Mouse (Mus musculus) testis, adult 2 months (tissue): Measurements from ENCODE around the gene Fxyd1. TPM values are rescaled to one million over a fixed set of nuclear protein-coding genes. Genes with fewer than 3 reads are reported as not detected.

Experiments used
- H3K27ac ChIP-seq: fragments of 200-500 bp; 2 replicates; pipeline ENCODE4 v1.5.1; 2012; ENCODE audit warnings: low read depth, low read length; ENCODE audit not compliant: control insufficient read depth, insufficient read depth
- H3K27me3 ChIP-seq: fragments of 200-500 bp; 2 replicates; pipeline ENCODE4 v1.6.1; 2012; ENCODE audit warnings: mild to moderate bottlenecking, low read length, moderate library complexity; ENCODE audit not compliant: control insufficient read depth, insufficient read depth
- H3K36me3 ChIP-seq: fragments of 200-500 bp; 2 replicates; pipeline ENCODE4 v1.6.1; 2012; ENCODE audit warnings: mild to moderate bottlenecking, low read length; ENCODE audit not compliant: control insufficient read depth, insufficient read depth
- H3K4me1 ChIP-seq: fragments of 200-500 bp; 2 replicates; pipeline ENCODE4 v1.6.1; 2012; ENCODE audit warnings: low read length; ENCODE audit not compliant: control insufficient read depth, insufficient read depth
- H3K4me3 ChIP-seq: fragments of 200-500 bp; 2 replicates; pipeline ENCODE4 v1.5.1; 2012; ENCODE audit warnings: low read depth, mild to moderate bottlenecking, low read length, moderate library complexity, mixed read lengths; ENCODE audit not compliant: control insufficient read depth
- CTCF ChIP-seq: fragments of 200-500 bp; IDR thresholded peaks from 2 replicates; pipeline ENCODE4 v1.5.1; 2012; ENCODE audit warnings: low read depth, mild to moderate bottlenecking, inconsistent platforms, low read length, moderate library complexity; ENCODE audit not compliant: control insufficient read depth, insufficient read depth, insufficient replicate concordance
- POLR2A ChIP-seq: fragments of 200-500 bp; IDR thresholded peaks from 2 replicates; pipeline ENCODE4 v1.6.1; 2012; ENCODE audit warnings: low read depth, mild to moderate bottlenecking, inconsistent platforms, low read length, moderate library complexity; ENCODE audit not compliant: control insufficient read depth
- polyA plus RNA-seq: library from polyadenylated mRNA; depleted of rRNA; stranded (reverse); fragments of >200 nt; gene quantifications from 2 replicates; pipeline ENCODE4 v1.2.3, GENCODE M21; 2012

Gene Fxyd1
- polyA plus RNA-seq, 1 experiment = 94.7 TPM

- Histone ChIP-seq H3K36me3 (no peaks in the 10 kb centered on the region), H3K4me1 (peaks cover 14% of the 10 kb centered on the region), H3K27ac (no peak overlapping the region), H3K27me3 (no peaks in the 10 kb centered on the region), H3K4me3 (no peak overlapping the region)
- TF ChIP-seq CTCF (no peak), POLR2A (no peak)
Observed at GRCm38 (mm10) chr7:31070324-31070723, 13.3 kb upstream of the Fxyd1 start.

- no peak for TF ChIP-seq POLR2A
- no peak for TF ChIP-seq CTCF
Observed at GRCm38 (mm10) chr7:31069491-31069890, 12.5 kb upstream of the Fxyd1 start.

GRCm38 (mm10) chr7:31067836-31068235, 10.8 kb upstream of the Fxyd1 start:
- H3K36me3 ChIP-seq = no peaks in the 10 kb centered on the region
- no peak overlapping the region for H3K27ac ChIP-seq
- H3K27me3 ChIP-seq = no peaks in the 10 kb centered on the region
- TF ChIP-seq POLR2A (no peak), CTCF (no peak)
- no peak overlapping the region for H3K4me3 ChIP-seq
- peaks cover 14% of the 10 kb centered on the region for H3K4me1 ChIP-seq

More at GRCm38 (mm10) chr7:31069491-31069890, 12.5 kb upstream of the Fxyd1 start:
- peaks cover 14% of the 10 kb centered on the region for H3K4me1 ChIP-seq
- no peaks in the 10 kb centered on the region for H3K36me3 ChIP-seq
- H3K27me3 ChIP-seq = no peaks in the 10 kb centered on the region
- H3K27ac ChIP-seq = no peak overlapping the region
- no peak overlapping the region for H3K4me3 ChIP-seq

GRCm38 (mm10) chr7:31063074-31063560, 6.1 kb upstream of the Fxyd1 start:
- Histone ChIP-seq H3K4me3 (no peak overlapping the region), H3K4me1 (peaks cover 12% of the 10 kb centered on the region), H3K27ac (no peak overlapping the region), H3K27me3 (no peaks in the 10 kb centered on the region), H3K36me3 (no peaks in the 10 kb centered on the region)
- TF ChIP-seq CTCF (no peak), POLR2A (no peak)

- TF ChIP-seq CTCF = no peak
- TF ChIP-seq POLR2A = no peak
- Histone ChIP-seq H3K4me3 (no peak overlapping the region), H3K4me1 (peaks cover 6% of the 10 kb centered on the region), H3K36me3 (no peaks in the 10 kb centered on the region), H3K27me3 (no peaks in the 10 kb centered on the region), H3K27ac (no peak overlapping the region)
Observed at GRCm38 (mm10) chr7:31060621-31061010, 3.6 kb upstream of the Fxyd1 start.

GRCm38 (mm10) chr7:31059919-31060620, 3.1 kb upstream of the Fxyd1 start:
- H3K27me3 ChIP-seq = no peaks in the 10 kb centered on the region
- TF ChIP-seq POLR2A = no peak
- TF ChIP-seq CTCF = no peak
- H3K4me1 ChIP-seq = peaks cover 6% of the 10 kb centered on the region
- H3K4me3 ChIP-seq = no peak overlapping the region
- H3K36me3 ChIP-seq = no peaks in the 10 kb centered on the region
- H3K27ac ChIP-seq = peak overlapping the region; percentile 37; the same call in 1 of the 2 replicates

GRCm38 (mm10) chr7:31059108-31059507, 2.1 kb upstream of the Fxyd1 start, which contains the start of gene Lgi4:
TSS of gene Lgi4 (plus strand) at chr7:31059342.
- no peaks in the 10 kb centered on the region for H3K27me3 ChIP-seq
- H3K36me3 ChIP-seq = no peaks in the 10 kb centered on the region
- no peak within 1 kb of the TSS for H3K4me3 ChIP-seq
- no peak for TF ChIP-seq POLR2A
- TF ChIP-seq CTCF = peak; percentile 99
- peak within 1 kb of the TSS; percentile 63; the same call in 1 of the 2 replicates for H3K27ac ChIP-seq
- H3K4me1 ChIP-seq = peaks cover 6% of the 10 kb centered on the region
